Comparison of ENCODE assay signal across 8 mouse cellular contexts in the genomic region with DNA sequence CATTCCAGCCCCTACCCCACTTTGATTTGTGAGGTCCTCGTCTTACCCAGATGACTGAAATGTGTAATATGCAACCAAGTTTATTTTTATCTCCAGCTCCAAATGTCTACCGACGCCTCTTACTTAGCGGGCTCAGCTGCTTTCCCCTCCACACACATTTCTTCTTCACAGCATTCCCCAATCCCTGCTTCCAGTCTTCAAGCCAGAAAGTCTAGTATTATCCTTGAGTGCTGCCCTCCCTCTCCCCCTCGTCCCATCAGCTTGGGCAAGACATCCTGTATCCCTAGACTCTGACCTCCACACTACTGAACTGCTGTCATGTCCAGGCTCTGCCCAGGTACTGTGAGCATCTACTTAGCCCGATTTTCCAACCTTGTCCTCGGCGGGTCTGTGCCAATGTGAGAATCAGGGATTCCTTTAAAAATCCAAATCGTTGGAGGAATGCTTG. TPM values are rescaled to one million over a fixed set of nuclear protein-coding genes. Genes with fewer than 3 reads are reported as not detected.
DNase-seq lines count a peak whose midpoint lies in the region; ATAC-seq and TF ChIP-seq lines count a peak whose summit lies in the region.

No protein-coding gene starts in this region.

- no peaks in the 10 kb centered on the region for H3K27me3 ChIP-seq in heart, embryonic 11.5 days (ENCODE audit: control insufficient read depth, insufficient read depth, low read length)
- peaks cover 66% of the 10 kb centered on the region for H3K27me3 ChIP-seq in G1E (ENCODE audit: insufficient read depth, low read length)
- peaks cover 20% of the 10 kb centered on the region for H3K27me3 ChIP-seq in hindbrain, embryonic 10.5 days (ENCODE audit: insufficient read depth, poor library complexity, severe bottlenecking)
- H3K27me3 ChIP-seq in midbrain, embryonic 12.5 days: peaks cover 12% of the 10 kb centered on the region; the same call in 1 of the 2 replicates

- H3K4me2 ChIP-seq in heart, embryonic 11.5 days: peak overlapping the region; percentile 88
- H3K4me2 ChIP-seq in midbrain, embryonic 12.5 days (replicated peaks): peak overlapping the region; percentile 72

- no peak overlapping the region for H3K27ac ChIP-seq in heart, embryonic 11.5 days (ENCODE audit: low read depth, low read length)
- peak overlapping the region; percentile 93 for H3K27ac ChIP-seq in hindbrain, embryonic 10.5 days
- no peak overlapping the region for H3K27ac ChIP-seq in midbrain, embryonic 12.5 days (replicated peaks)

- TF ChIP-seq CTCF in G1E (IDR thresholded peaks at IDR 0.05; ENCODE audit: low read depth, low read length): no peak

- no peak for ATAC-seq in heart, embryonic 11.5 days (replicated peaks; ENCODE audit: insufficient number of reproducible peaks, low FRiP score, low TSS enrichment)
- ATAC-seq in G1E (ENCODE audit: extremely low read depth, insufficient number of reproducible peaks, low FRiP score, poor library complexity, severe bottlenecking): no peak
- no peak for ATAC-seq in midbrain, embryonic 12.5 days (ENCODE audit: low FRiP score, low read depth)
- no peak for ATAC-seq in megakaryocyte-erythroid progenitor cell, adult 5-6 weeks (replicated peaks; ENCODE audit: low FRiP score, low TSS enrichment, poor library complexity, severe bottlenecking)

- H3K4me3 ChIP-seq in heart, embryonic 11.5 days (ENCODE audit: low read depth, low read length): peak overlapping the region; percentile 82
- peak overlapping the region; percentile 79 for H3K4me3 ChIP-seq in G1E (ENCODE audit: low read depth, low read length)
- H3K4me3 ChIP-seq in hindbrain, embryonic 10.5 days: peak overlapping the region; percentile 89
- H3K4me3 ChIP-seq in midbrain, embryonic 12.5 days: peak overlapping the region; percentile 96

- H3K9me3 ChIP-seq in heart, embryonic 11.5 days (replicated peaks; ENCODE audit: control insufficient read depth, low read length): no peaks in the 10 kb centered on the region
- H3K9me3 ChIP-seq in G1E (replicated peaks): no peaks in the 10 kb centered on the region
- no peaks in the 10 kb centered on the region for H3K9me3 ChIP-seq in hindbrain, embryonic 10.5 days
- no peaks in the 10 kb centered on the region for H3K9me3 ChIP-seq in midbrain, embryonic 12.5 days

- H3K36me3 ChIP-seq in heart, embryonic 11.5 days (ENCODE audit: control insufficient read depth, insufficient read depth, low read length): no peaks in the 10 kb centered on the region
- H3K36me3 ChIP-seq in G1E (replicated peaks): no peaks in the 10 kb centered on the region
- H3K36me3 ChIP-seq in hindbrain, embryonic 10.5 days: no peaks in the 10 kb centered on the region
- no peaks in the 10 kb centered on the region for H3K36me3 ChIP-seq in midbrain, embryonic 12.5 days

- DNase-seq in heart, postnatal 4 days: no peak
- no peak for DNase-seq in G1E (ENCODE audit: low spot score)
- no peak for DNase-seq in hindbrain, embryonic 10.5 days (ENCODE audit: low spot score)
- no peak for DNase-seq in left cerebral cortex, adult 8-10 months (ENCODE audit: low spot score in 2 of 2)
- no peak for DNase-seq in ovary, postnatal 36 days (ENCODE audit: low spot score)

- WGBS in heart, embryonic 11.5 days (ENCODE audit: insufficient replicate concordance): 19% methylated on average over 9 of the region's 9 CpGs
- WGBS in hindbrain, embryonic 10.5 days: 18% methylated on average over 9 of the region's 9 CpGs
- 21% methylated on average over 9 of the region's 9 CpGs for WGBS in midbrain, embryonic 12.5 days

- H3K9ac ChIP-seq in heart, embryonic 11.5 days (ENCODE audit: low read depth, low read length): peak overlapping the region; percentile 92
- H3K9ac ChIP-seq in midbrain, embryonic 12.5 days (replicated peaks): peak overlapping the region; percentile 95; the same call in 1 of the 2 replicates

- H3K4me1 ChIP-seq in heart, embryonic 11.5 days (ENCODE audit: control insufficient read depth, insufficient read depth, low read length): peaks cover 37% of the 10 kb centered on the region
- peaks cover 36% of the 10 kb centered on the region for H3K4me1 ChIP-seq in G1E (ENCODE audit: insufficient read depth, low read depth, low read length)
- peaks cover 53% of the 10 kb centered on the region for H3K4me1 ChIP-seq in hindbrain, embryonic 10.5 days (replicated peaks)
- peaks cover 27% of the 10 kb centered on the region for H3K4me1 ChIP-seq in midbrain, embryonic 12.5 days

RNA-seq across cellular contexts. Expression of gene Tmem184b, which starts 0.4 kb away (rescaled TPM):
- polyA plus RNA-seq in heart, embryonic 11.5 days (2014; fragmentation: Nextera tagmentation; extraction: Ambion mirVana): 55.0 and 56.5 TPM in 2 replicates
- 10 to 100 TPM; 68.1 to 73.4 TPM for total RNA-seq in heart, postnatal 4 days (2021)
- total RNA-seq in G1E (2014; fragmentation: Nextera tagmentation): 11.3 and 13.3 TPM in 2 replicates
- total RNA-seq in G1E (2017): 1.9 and 2.3 TPM in 2 replicates
- polyA plus RNA-seq in G1E (2012): 12.9 and 13.8 TPM in 2 replicates
- polyA plus RNA-seq in hindbrain, embryonic 10.5 days (2016; fragmentation: Nextera tagmentation; extraction: Ambion mirVana): 54.8 and 56.2 TPM in 2 replicates
- polyA plus RNA-seq in midbrain, embryonic 12.5 days (2016; fragmentation: Nextera tagmentation; extraction: Ambion mirVana): 47.1 and 47.9 TPM in 2 replicates
- total RNA-seq in megakaryocyte-erythroid progenitor cell, adult 5-6 weeks (2014; fragmentation: Nextera tagmentation): 8.3 and 9.2 TPM in 2 replicates
- total RNA-seq in megakaryocyte-erythroid progenitor cell, adult 5-6 weeks (2017): 1.8 and 5.0 TPM in 2 replicates
- total RNA-seq in left cerebral cortex, adult 8-10 months (2022): 10 to 100 TPM; 69.7 to 89.8 (median 75.6) TPM

RNA-seq across cellular contexts. Expression of gene Csnk1e, which starts 51.6 kb away (rescaled TPM):
- 73.2 and 91.0 TPM in 2 replicates for polyA plus RNA-seq in heart, embryonic 11.5 days (2014; fragmentation: Nextera tagmentation; extraction: Ambion mirVana)
- total RNA-seq in heart, postnatal 4 days (2021): 100 to 1,000 TPM in 1 of 2 experiments, 10 to 100 TPM in 1; 99.6 to 108 TPM
- total RNA-seq in G1E (2014; fragmentation: Nextera tagmentation): not detected in 2 replicates
- 0.35 and 0.44 TPM in 2 replicates for total RNA-seq in G1E (2017)
- not detected in 2 replicates for polyA plus RNA-seq in G1E (2012)
- polyA plus RNA-seq in hindbrain, embryonic 10.5 days (2016; fragmentation: Nextera tagmentation; extraction: Ambion mirVana): 148 and 190 TPM in 2 replicates
- 267 and 291 TPM in 2 replicates for polyA plus RNA-seq in midbrain, embryonic 12.5 days (2016; fragmentation: Nextera tagmentation; extraction: Ambion mirVana)
- 48.5 and 52.0 TPM in 2 replicates for total RNA-seq in megakaryocyte-erythroid progenitor cell, adult 5-6 weeks (2014; fragmentation: Nextera tagmentation)
- 30.5 and 40.8 TPM in 2 replicates for total RNA-seq in megakaryocyte-erythroid progenitor cell, adult 5-6 weeks (2017)
- total RNA-seq in left cerebral cortex, adult 8-10 months (2022): 100 to 1,000 TPM; 146 to 162 (median 152) TPM

RNA-seq across cellular contexts. Expression of gene Maff, which starts 57.4 kb away (rescaled TPM):
- polyA plus RNA-seq in heart, embryonic 11.5 days (2014; fragmentation: Nextera tagmentation; extraction: Ambion mirVana): 3.0 and 3.3 TPM in 2 replicates
- total RNA-seq in heart, postnatal 4 days (2021): 10 to 100 TPM in 1 of 2 experiments, 1 to 10 TPM in 1; 9.8 to 10.2 TPM
- total RNA-seq in G1E (2014; fragmentation: Nextera tagmentation) (10.1 and 10.2 TPM in 2 replicates), G1E (2017) (11.7 and 14.8 TPM in 2 replicates)
- 8.4 and 8.6 TPM in 2 replicates for polyA plus RNA-seq in G1E (2012)
- 0.97 and 1.1 TPM in 2 replicates for polyA plus RNA-seq in hindbrain, embryonic 10.5 days (2016; fragmentation: Nextera tagmentation; extraction: Ambion mirVana)
- polyA plus RNA-seq in midbrain, embryonic 12.5 days (2016; fragmentation: Nextera tagmentation; extraction: Ambion mirVana): 0.97 and 1.2 TPM in 2 replicates
- total RNA-seq in megakaryocyte-erythroid progenitor cell, adult 5-6 weeks (2014; fragmentation: Nextera tagmentation): 2.7 TPM in 1 of 2 replicates, not detected in the other
- total RNA-seq in megakaryocyte-erythroid progenitor cell, adult 5-6 weeks (2017): 6.7 and 8.8 TPM in 2 replicates
- 1 to 10 TPM; 1.2 to 3.8 (median 1.5) TPM for total RNA-seq in left cerebral cortex, adult 8-10 months (2022)

Comparison
In these comparisons a context has a peak if more than half of its experiments do, and no peak if none do; other contexts are left out.
1. RNA of gene Tmem184b, which starts 0.4 kb away (total RNA-seq): 69.7 to 89.8 TPM in left cerebral cortex, adult 8-10 months and 68.1 to 73.4 TPM in heart, postnatal 4 days; 1.9 to 13.3 TPM in G1E and 1.8 to 9.2 TPM in megakaryocyte-erythroid progenitor cell, adult 5-6 weeks; every median in the first group is over 4 times any median in the second.
2. RNA of gene Csnk1e, which starts 51.6 kb away (total RNA-seq): 146 to 162 TPM in left cerebral cortex, adult 8-10 months, 99.6 to 108 TPM in heart, postnatal 4 days and 30.5 to 52.0 TPM in megakaryocyte-erythroid progenitor cell, adult 5-6 weeks; 0.35 to 0.44 TPM in G1E; every median in the first group is over 10 times any median in the second.
3. Peak in every context shown above with its lines, with median percentiles within 50 percentile points of each other: H3K4me3 ChIP-seq.